Mouse (Mus musculus) thymus, postnatal 0 days (tissue): Measurements from ENCODE around the gene Bbs9. TPM values are rescaled to one million over a fixed set of nuclear protein-coding genes. Genes with fewer than 3 reads are reported as not detected.
A peak's percentile ranks its signal among the peaks of the same experiment; 100 is the strongest.

ENCODE experiments used
- DNase-seq: peaks from one replicate; pipeline ENCODE4 v3.0.0-alpha.2; 2015; ENCODE audit warnings: low spot score
- polyA plus RNA-seq: library from polyadenylated mRNA; unstranded; fragments of >200 nt; fragmentation: Nextera tagmentation; extraction: Ambion mirVana; gene quantifications from 2 replicates; pipeline ENCODE4 v1.2.1, GENCODE M21; 2015

Bbs9 gene
- polyA plus RNA-seq, 1 experiment from 2014 or later: 16.0 TPM

DNA sequence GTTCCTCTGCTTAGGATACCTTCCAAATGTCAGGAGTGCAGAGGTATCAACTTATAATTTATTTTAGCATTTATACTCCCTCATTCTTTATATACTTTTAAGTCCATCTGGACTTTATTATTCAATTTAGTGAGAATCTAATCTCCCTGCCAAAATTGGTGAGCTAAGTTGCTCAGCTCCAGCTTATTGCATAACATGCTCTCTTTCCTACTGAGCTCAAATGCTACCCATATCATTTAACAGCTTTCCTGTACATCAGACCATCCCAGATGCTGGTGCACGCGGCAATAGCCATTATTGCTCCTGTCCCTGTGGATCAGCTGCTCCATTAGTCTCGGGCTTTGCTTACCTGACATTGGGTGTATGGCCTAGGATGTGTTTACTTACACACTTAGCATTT, 208.3 kb downstream of the Bbs9 start:
- DNase-seq: no peak

DNA sequence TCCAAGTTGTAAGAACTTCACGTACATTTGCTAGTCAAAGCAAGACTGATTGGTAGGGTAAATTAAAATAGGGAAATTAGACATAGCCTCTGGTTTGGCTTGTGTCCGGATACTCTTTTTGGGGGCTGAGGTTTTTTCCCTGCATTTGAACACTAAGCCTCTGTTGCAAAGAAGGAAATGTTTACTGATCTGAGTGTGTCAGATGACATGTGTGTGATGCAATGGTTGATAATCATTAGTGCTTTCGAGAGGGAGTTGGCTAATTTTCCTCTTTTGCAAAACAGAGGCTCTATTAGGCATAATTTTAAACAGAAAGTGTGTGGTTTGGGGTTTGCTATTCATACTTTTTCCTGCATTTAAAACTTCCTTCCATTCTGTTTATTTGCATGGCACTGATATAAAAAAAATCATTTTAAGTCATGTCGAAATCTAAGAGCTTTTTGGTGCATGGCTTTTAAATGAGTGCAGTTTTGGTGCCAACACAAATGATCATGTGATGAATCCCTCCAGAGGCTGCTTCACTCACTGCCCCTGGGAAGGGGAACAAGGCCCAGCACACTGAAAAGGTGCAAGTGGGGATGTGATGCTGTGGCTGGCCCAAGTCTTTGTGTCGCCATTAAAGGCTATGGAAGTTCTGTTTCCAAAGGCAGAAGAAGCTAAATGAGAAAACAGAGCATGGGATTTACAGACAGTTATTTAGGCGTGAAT, 211.4 kb downstream of the Bbs9 start:
- no peak for DNase-seq

DNA sequence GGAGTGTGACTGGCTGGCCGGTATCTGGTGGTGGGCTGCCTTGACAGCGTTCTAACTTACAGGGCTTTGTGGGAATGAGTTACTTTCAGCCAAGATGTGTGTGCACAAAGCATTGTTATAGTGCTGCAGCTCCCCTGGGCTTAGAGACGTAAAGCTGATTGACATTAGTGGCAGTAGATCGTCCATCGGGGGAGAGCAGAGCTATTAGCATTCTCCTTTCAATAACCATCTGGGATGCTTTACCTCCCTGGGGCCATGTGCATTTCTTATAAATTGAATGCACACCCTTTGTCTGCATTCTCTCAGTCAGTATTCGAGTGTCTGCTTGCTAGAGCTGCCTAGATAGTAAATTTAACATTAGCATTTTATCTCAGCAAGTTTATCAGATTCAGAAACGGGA, 214.7 kb downstream of the Bbs9 start:
- DNase-seq: no peak

DNA sequence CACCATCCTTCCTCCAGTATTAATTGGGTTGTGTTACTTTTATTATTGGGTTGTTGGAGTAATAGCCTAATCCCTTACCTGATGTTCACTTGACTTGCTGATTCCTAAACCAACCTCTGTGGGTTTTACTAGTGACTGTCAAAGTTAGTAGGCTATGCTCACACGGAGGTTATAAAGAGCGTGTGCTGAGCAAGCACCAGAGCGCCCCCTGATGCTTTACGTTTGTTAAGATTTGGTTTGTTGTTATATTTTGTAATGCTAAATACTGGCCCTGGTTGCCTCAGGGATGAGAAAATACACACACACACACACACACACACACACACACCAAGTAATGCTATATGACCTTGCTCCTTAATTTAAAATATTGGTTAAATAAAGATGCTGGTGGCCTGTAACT, 219.9 kb downstream of the Bbs9 start:
- no peak for DNase-seq

DNA sequence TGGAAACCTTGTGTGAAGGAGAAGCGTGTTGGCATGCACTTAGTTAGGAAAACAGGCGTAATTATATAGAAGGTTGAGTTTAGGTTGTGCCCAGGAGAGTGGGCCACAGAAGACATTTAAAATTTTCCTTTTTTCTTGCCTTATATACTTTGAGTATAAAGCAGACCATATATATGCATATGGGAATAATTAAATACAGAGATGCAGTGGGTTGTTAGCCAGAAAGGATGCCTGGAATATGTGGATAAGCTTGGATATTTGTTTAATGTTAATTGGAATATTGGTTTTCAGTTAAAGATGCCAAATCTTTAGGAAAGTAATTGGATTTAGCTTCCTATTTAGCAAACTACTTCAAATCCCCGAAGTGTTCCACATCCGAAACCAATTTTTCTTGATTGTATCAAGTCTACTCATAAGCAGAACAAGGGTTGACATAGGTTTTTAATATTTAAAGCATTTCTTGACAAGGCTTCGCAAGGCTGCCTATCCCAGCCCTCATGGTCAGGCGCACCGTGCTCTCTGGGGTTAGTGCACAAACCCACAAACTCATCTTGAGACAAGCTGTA, 221.4 kb downstream of the Bbs9 start:
- DNase-seq: no peak

DNA sequence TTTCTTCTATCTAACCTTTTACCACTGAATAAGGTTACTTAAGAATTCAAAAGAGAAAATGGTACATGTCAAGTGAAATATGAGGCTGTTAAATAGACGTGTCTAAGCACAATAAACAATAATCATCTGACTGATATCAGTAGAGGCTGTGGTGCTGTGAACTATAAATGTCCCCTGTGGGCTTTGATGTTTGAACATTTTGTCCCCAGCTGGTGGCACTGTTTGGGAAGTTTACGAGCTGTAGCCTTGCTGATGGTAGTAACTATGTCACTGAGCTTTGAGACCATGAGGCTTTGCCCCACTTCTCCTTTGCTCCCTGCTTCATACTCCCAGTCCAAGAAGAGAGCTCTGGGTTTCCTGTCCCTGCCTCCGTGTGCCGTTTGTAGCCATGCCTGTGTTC, 222.3 kb downstream of the Bbs9 start:
- DNase-seq: no peak

DNA sequence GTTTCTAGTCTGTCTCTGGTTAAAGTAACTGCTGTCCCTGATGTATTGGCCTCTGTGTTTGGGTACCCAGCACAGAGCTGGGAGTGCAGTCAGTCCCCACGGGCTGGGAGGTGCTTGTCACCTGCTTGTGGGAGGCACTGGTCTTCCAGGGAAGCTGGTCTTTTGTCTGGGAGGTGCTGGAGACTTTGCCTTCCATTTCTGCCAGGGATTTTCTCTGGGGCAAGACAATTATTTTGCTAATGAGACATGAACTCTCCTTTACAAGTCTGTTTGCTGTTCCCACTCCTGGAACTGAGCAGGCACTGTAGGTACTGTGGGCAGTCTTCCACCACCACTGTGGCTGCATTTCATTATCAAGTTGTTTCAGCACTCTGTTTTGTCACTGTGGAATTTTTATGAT, 223.0 kb downstream of the Bbs9 start:
- no peak for DNase-seq

DNA sequence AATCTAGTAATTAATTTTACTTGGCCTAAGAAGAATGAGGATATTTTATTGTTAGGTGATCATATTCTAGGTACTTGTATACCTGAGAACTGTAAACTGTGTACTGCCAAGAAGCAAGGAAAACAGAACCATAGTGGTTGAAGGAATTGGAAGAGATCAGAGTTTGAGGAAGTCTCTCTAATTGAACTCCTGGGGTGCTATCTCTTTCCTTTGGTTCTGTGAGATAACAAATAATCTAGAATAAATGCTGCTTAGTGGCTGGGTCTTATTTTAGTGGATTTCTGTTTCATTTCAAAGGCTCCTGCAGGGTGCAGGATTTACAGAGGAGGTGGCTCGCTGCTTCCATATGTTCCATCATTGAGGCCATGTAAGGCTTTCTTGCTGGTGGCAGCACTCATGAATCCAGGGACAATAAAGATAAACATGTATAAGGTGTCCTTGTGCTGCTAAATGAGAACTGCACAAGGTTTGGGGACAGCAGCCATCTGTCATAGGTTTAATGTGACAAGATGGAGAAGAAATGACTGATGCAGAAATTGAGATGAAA, 226.6 kb downstream of the Bbs9 start:
- no peak for DNase-seq

DNA sequence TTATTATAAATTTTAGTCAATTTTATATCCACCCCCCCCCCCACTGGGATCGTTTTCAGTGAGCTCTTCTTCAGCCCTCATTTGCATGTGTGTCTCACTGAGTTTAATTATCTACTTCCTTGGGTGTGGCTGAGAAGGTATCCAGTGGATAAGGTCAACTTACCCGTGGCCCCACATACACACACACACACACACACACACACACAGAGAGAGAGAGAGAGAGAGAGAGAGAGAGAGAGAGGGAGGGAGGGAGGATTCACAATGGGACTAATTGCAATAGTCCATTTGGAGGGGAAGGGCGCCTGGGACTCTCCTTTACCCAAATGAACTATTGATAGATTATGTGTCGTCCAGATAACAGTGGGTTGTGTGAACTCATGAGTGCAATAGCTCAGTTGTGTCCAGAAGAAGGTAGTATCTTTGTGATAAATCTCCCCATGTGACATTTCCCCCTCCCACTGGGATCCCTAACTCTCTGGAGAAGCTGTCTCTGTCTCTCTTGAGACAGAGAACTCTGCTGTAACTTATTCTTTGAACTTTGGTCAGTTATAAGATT, 227.4 kb downstream of the Bbs9 start:
- DNase-seq: no peak

DNA sequence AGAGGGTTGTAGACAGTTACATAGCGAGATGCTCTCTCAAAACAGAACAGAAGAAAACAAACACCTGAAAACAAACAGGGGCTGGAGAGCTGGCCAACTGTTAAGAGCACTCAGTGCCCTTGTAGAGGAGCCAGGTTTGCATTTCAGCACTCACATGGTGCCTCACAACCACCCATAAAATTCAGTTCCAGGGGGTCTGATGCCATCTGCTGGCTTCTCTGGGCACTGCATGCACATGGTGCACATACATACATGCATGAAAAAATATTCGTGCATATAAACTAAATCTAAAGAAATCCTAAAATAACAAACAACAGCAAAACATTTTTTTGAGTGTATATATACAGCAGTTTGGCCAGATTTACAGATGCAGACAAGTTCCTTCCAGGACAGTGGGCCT, 228.0 kb downstream of the Bbs9 start:
- DNase-seq: no peak

DNA sequence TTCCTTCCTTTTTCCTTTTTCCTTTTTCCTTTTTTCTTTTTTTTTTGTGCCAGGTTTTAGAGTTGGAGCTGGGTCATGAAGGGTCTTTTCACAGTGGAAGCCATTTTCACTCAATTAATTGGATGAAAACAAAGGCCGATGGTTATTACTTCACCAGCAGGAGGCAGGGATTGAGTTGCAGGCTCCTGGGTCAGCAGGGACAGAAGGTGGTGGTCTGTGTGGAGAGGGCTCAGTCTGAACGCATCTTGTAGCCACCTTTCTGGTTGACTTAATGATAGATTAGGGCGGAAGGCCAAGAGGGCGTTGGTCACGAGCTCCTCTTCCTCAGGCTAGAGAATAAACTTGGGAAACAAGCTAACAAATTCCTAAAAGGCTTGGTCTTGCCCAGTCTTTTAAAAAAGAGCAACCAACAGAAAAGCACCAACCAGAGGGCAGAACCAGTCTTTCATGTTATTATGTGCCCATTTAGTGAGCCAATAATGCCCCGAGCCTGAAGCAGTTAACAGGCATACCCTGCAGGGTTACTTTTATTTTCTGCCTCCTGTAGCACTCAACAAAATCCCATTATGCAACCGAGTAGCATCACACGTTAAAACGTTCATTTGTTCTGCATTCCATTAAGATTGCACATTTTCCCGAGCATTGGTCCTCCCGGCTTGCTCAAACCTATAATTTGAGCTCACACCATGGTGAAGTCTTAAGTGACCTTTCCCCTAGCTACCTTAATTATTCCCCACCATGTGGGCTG, 231.8 kb downstream of the Bbs9 start:
- no peak for DNase-seq

DNA sequence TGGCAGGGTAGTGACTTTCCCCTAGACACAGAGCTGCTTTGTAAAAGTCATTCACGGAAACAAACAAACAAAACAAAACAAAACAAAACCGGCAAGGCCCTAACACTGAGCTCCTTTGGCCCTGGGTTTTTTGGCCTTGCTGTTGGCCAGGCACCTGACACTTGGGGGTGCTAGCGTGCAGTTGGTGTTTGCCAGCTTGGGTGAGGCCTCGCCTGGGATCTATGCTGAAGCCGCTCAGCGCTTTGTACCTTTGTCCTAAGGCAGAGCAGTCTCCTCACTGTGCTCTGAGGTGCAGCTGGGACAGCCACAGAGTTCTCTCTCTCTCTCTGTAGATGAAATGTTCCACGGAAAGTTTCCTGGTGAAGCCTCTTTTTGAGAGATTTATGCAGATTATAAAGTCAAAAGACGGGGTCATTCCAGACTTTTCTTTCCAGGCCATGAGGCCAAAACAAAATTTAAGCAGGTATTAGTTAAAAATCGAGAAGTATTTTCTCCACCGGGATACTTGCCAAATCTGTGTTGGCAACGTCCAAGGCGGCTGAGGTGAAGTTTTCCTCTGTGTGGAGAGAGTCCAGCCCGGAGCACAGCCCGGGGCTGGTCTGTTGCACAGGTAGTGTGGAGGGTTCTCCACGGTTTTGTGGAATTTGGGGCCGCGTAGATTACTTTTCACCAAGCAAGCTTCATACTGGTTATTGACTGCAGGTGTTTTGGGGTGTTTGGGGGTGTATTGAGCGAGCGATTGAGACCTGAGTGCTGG, 233.6 kb downstream of the Bbs9 start:
- DNase-seq: peak; percentile 49

DNA sequence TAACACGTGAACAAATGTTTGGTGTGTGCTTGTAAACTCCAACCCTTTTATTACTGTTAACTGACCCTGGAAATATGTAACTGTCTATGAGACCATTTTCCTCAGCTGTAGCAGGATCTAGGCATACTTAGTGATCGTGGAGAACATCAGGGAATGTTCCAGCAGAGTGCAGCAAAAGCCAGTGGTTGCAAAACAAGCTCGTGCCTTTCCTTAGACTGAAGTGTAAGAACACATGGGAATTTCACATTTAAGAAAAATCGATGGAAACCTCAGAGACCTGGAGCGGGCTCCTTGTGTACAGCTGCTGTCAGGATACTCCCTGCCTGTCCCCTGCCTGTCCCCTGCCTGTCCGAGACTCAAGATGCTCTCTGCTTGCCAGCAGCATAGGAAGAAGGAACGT, 234.5 kb downstream of the Bbs9 start:
- no peak for DNase-seq

DNA sequence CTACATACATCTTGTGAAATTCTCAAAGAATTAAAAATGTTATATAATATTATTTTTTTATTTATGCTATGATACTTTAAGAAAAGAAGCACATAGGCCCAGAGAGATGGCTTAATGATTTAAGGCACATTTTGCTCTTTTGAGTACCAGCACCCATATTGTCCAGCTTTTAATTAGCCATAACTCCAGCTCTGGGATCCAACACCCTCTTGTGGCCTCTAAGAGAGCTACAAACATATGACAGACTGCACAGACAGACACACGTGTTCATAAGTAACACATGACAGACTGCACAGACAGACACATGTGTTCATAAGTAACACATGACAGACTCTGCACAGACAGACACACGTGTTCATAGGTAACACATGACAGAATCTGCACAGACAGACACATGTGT, 235.8 kb downstream of the Bbs9 start:
- DNase-seq: no peak

DNA sequence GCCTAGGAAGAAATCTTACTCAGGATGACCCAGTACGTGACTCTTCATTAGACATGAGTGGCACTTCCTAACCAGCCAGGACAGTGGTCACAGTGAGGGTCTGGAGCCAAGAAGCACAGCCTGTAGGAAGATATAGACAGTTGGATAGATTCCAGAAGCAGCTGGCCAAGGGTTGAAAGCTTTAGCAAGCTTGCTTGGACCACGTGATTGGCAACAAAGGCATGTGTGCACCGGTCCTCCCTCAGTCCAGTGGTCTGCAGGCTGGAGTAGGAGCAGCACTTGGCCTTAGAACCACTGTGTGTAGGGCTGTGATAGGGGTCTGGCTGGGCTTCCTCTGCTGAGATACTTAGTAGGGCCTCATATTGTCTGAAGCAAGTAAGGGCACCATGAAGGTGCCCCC, 237.2 kb downstream of the Bbs9 start:
- no peak for DNase-seq

DNA sequence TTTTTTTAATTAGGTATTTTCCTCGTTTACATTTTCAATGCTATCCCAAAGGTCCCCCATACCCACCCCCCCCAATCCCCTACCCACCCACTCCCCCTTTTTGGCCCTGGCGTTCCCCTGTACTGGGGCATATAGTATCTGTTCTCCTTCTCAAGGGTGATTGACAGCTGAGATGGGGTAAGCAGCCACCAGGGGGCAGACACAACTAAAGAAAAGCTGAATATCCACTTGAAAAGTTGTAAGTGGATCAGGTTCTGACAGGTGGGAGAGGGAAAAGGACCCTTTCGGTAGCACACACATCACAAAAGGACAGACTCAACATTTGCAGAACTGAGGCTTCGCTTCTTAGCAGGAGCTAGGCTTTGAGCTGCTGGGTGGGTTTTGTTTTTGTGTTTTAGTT, 237.8 kb downstream of the Bbs9 start:
- DNase-seq: peak; percentile 22

DNA sequence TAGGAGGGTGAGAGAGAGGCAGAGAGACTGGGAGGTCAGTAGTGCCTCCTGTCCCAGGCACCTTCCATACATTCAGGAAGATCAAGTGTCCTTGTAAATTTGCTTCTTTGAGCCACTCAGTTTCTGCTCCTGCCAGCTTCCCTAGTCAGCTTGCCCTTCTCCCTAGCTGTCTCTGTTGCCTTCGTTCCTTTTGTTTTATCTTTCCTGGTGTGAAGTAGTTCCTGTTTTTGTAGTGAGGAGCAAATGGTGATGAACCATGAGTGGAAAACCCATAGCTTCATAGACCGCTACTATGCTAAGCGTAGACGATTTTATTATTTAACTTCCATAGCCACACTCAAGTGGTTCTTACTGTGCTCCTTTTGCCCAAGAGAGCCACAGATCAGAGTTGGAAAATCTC, 242.1 kb downstream of the Bbs9 start:
- DNase-seq: no peak

DNA sequence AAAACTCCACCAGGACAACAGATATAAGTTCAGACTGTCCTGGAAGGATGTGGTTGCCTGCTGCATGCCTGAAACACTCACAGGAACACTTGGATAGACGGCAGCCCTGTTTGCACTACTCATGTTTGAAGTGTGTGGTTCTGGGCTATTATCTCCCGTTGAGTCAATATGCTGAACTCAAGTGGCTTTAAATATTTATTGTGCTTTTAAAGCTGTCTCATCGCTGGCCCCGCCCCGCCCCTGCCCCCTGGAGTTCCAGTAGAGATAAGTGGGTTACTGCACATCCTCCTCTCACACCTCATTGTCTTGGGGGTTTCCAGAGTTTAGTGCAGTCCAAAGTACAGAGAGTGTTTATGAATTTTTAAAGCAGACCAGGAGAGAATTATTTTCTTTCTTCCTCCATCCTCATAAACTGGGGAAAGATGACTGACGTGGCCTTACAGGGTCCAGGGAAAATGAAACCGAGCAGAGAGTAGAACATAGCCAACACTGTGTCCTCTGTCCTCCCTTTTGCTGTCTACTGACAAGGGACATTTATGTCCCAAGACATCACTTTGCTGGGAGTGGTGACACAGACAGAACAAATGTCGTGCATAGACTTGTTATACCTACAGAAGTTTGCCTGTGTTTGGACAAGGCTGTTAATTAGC, 242.8 kb downstream of the Bbs9 start:
- DNase-seq: no peak

DNA sequence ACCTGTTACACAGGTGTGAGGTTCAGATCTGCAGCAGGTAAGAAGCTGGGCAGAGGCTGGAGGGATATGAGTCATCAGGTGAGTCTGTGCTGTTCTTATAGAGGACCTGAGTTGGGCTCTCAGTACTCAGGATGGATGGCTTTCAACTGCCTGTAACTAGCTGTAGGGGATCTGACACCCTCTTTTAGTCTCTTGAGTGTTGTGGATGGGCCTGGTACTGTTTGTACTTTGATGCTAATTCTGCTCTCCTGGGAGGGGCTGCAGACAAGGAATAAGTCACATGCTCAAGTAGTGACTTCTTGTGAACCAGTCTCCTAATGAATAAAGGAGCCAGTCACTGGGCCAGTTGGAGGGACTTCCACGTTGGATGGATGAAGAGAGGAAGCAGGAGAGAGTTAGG, 257.1 kb downstream of the Bbs9 start:
- DNase-seq: no peak

DNA sequence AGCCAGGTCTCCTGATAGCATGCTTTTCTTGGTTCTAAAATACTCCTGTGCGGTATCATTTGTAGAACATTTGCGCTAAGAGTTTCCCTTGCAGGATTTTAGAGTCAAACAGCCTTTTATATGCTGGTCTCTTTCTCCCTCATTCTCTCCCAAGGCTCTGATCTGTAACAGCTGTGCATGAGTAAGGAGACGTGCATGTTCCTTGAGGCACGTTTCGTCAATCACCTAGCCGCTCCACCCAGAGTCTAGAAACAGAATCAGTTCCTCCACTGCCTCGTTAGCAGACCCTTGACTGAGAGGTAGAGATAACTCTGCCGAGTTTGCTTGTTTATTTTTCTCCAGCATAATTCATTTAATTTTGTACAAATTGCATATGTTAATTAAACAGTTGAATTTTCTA, 259.4 kb downstream of the Bbs9 start:
- no peak for DNase-seq

DNA sequence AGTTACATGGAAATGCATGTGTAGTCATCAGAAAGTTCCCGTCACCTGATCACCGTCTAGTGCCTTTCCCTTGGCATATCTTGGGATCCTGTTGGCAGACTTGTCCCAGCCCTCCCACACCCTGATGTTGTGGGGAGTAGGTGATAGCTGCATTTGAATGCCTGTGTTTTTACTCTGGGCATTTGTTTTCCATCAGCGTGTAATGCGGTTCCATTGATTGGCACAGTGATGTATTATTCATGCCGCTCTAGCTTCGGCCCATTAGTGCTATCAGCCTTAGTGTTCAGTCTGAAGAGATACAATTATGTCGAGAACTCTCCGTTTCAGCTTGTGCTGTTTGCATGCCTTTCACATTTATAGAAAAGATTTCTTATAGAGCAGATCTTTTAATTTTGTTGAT, 259.9 kb downstream of the Bbs9 start:
- DNase-seq: no peak
